Mouse (Mus musculus) embryonic facial prominence, embryonic 10.5 days (tissue): ENCODE results near the gene Mlf2. TPM values are rescaled to one million over a fixed set of nuclear protein-coding genes. Genes with fewer than 3 reads are reported as not detected.

ENCODE experiments used
- DNase-seq: peaks from one replicate; pipeline ENCODE4 v3.0.0-alpha.2; 2017; ENCODE audit warnings: low spot score
- H3K27ac ChIP-seq: fragments of 300-500 bp; sonication (generic); replicated peaks from 2 replicates; pipeline ENCODE4 v1.5.1; 2016; ENCODE audit warnings: mild to moderate bottlenecking
- H3K27me3 ChIP-seq: fragments of 300-500 bp; sonication (generic); replicated peaks from 2 replicates; pipeline ENCODE4 v1.6.1; 2016; ENCODE audit warnings: low read depth, mild to moderate bottlenecking; ENCODE audit not compliant: poor library complexity, severe bottlenecking
- H3K36me3 ChIP-seq: fragments of 300-500 bp; sonication (generic); replicated peaks from 2 replicates; pipeline ENCODE4 v1.6.1; 2016; ENCODE audit warnings: mild to moderate bottlenecking, moderate library complexity
- H3K4me1 ChIP-seq: fragments of 300-500 bp; sonication (generic); 2 replicates; pipeline ENCODE4 v1.6.1; 2016
- H3K4me3 ChIP-seq: fragments of 300-500 bp; sonication (generic); 2 replicates; pipeline ENCODE4 v1.5.1; 2016; ENCODE audit warnings: mild to moderate bottlenecking, moderate library complexity
- H3K9me3 ChIP-seq: fragments of 300-500 bp; sonication (generic); 2 replicates; pipeline ENCODE4 v1.6.1; 2016; ENCODE audit warnings: mild to moderate bottlenecking
- WGBS: fragments of 180-500 bp; shearing (Covaris S2); methylation state at CpG from one replicate; pipeline ENCODE4 v1.1.7; 2016; 5-methylcytosine and 5-hydroxymethylcytosine counted together
- polyA plus RNA-seq: library from polyadenylated mRNA; unstranded; fragments of >200 nt; fragmentation: Nextera tagmentation; extraction: Ambion mirVana; gene quantifications from 2 replicates; pipeline ENCODE4 v1.2.1, GENCODE M21; 2016

Mlf2 gene
- polyA plus RNA-seq, 1 experiment from 2014 or later: 390 TPM

DNA sequence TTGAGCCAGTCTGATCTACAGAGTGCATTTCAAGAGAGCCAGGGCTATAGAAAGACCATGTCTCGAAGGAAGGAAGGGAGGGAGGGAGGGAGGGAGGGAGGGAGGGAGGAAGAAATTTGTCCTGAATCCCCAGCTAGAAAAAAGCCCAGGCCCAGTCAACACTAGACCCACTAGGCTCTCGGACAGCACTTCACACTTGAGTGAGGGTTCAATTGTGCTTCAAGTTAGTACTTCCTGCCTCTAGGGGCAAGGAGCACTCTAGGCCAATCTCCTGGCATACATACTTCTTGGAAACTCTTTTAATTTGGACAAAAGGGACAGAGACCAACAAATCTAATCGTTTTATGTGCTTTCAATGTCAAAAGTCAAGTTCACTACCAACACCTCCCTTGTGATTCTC lies 26.9 kb downstream of the Mlf2 start:
- Histone ChIP-seq H3K27ac (no peak overlapping the region), H3K4me3 (no peak overlapping the region), H3K9me3 (no peaks in the 10 kb centered on the region), H3K36me3 (peaks cover 89% of the 10 kb centered on the region), H3K4me1 (no peaks in the 10 kb centered on the region), H3K27me3 (no peaks in the 10 kb centered on the region)
- DNase-seq: no peak
- WGBS: 84% methylated on average over 3 of the region's 3 CpGs

GRCm38 (mm10) chr6:124959960-124960359 lies 28.8 kb downstream of the Mlf2 start:
- Histone ChIP-seq H3K27me3 (no peaks in the 10 kb centered on the region), H3K27ac (no peak overlapping the region), H3K4me3 (no peak overlapping the region), H3K4me1 (peaks cover 9% of the 10 kb centered on the region), H3K9me3 (no peaks in the 10 kb centered on the region), H3K36me3 (peaks cover 83% of the 10 kb centered on the region)
- DNase-seq: no peak
- WGBS: 95% methylated on average over 13 of the region's 13 CpGs

DNA sequence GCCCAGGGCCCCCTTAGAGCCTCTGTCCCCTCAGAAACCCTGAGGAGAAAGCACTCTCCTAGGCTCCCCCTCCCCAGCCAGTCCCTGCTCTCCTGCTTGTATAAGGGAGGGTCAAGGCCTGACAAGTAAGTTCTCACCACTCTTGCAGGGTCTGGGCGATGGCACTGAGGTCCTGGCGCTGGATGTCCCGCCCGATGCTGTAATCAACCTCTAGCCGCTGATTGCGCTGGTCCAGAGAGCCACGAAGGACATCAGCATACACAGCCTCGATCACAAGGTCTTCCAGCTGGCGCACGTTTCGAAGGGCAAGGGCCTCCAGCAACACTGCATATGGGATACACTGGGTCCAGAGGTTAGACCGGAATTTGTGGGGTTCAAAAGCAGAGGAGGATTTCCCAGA lies 29.8 kb downstream of the Mlf2 start:
- no peak for DNase-seq
- 93% methylated on average over 12 of the region's 12 CpGs for WGBS
- H3K27me3 ChIP-seq: no peaks in the 10 kb centered on the region
- no peak overlapping the region for H3K27ac ChIP-seq
- H3K4me1 ChIP-seq: peaks cover 11% of the 10 kb centered on the region
- H3K9me3 ChIP-seq: no peaks in the 10 kb centered on the region
- peaks cover 72% of the 10 kb centered on the region for H3K36me3 ChIP-seq
- no peak overlapping the region for H3K4me3 ChIP-seq

- H3K27me3 ChIP-seq: no peaks in the 10 kb centered on the region
- peak overlapping the region; percentile 84 for H3K4me3 ChIP-seq
- DNase-seq: no peak
- H3K36me3 ChIP-seq: peaks cover 49% of the 10 kb centered on the region
- peaks cover 17% of the 10 kb centered on the region for H3K4me1 ChIP-seq
- WGBS: 39% methylated on average over 16 of the region's 16 CpGs
- H3K27ac ChIP-seq: peak overlapping the region; percentile 97
- H3K9me3 ChIP-seq: peaks cover 13% of the 10 kb centered on the region; the same call in 1 of the 2 replicates
These were observed 33.5 kb downstream of the Mlf2 start for GRCm38 (mm10) chr6:124964638-124965037.

DNA sequence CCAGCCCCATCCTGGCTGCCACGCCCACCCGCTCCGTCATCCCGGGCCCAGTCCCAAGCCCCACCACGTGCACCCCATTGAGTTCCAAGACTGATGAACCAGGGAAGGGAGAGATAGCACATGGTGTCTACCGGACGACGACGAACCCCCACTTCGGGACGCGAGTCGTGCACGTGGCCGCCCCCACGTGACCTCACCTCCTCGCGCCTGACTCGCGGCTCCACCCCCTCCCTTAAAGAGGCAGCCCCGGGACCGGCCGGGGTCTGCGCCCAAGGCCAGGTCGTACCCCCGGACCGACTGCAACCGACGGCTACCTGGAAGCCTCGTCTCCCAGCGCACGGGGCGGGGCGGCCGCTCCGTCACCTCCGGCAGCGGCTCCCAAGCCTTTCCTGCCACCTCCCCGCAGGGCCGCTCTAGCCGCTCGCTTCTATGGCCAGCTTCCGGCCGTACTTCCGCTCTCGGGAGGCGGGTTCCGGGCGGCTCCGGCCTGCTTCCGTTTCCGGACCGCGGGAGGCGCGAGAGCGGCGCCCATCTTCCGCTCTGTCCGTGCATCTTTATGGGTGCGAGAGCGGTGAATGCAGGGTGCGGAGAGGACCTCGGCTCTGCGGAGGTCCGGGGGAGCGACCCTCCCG lies 34.0 kb downstream of the Mlf2 start, which contains the start of gene Cops7a:
Cops7a (minus strand) TSS at position 451 of the 632 bp plus-strand sequence.
- peaks cover 13% of the 10 kb centered on the region; the same call in 1 of the 2 replicates for H3K9me3 ChIP-seq
- H3K4me1 ChIP-seq: peaks cover 17% of the 10 kb centered on the region
- H3K4me3 ChIP-seq: peak within 1 kb of the TSS; percentile 84
- H3K27ac ChIP-seq: peak within 1 kb of the TSS; percentile 97
- H3K27me3 ChIP-seq: no peaks in the 10 kb centered on the region
- WGBS: under 1% methylated on average over 68 of the region's 68 CpGs
- H3K36me3 ChIP-seq: peaks cover 44% of the 10 kb centered on the region
- peak; percentile 96 for DNase-seq

DNA sequence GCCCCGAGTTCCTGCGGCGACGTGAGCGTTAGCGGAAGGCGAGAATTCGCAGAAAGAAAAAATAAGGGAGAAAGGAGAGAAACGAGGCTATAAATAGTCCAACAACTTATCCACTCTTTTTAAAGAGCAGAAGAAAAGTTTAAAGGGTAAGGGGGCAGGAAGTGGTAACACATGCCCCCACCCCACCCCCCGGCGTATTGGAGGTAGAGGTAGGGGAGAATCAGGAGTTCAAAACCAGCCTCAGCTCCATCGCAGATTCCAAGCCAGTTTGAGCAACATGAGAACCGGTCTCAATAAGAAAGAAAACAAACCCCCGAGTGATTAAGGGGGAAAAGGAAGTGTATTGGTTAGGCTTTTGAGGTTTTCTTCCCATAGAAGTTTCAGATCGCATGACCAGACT lies 34.6 kb downstream of the Mlf2 start:
- H3K4me3 ChIP-seq: peak overlapping the region; percentile 84
- H3K36me3 ChIP-seq: peaks cover 38% of the 10 kb centered on the region
- no peak for DNase-seq
- H3K27me3 ChIP-seq: no peaks in the 10 kb centered on the region
- H3K27ac ChIP-seq: peak overlapping the region; percentile 97
- 16% methylated on average over 15 of the region's 15 CpGs for WGBS
- H3K9me3 ChIP-seq: peaks cover 13% of the 10 kb centered on the region; the same call in 1 of the 2 replicates
- H3K4me1 ChIP-seq: peaks cover 17% of the 10 kb centered on the region

DNA sequence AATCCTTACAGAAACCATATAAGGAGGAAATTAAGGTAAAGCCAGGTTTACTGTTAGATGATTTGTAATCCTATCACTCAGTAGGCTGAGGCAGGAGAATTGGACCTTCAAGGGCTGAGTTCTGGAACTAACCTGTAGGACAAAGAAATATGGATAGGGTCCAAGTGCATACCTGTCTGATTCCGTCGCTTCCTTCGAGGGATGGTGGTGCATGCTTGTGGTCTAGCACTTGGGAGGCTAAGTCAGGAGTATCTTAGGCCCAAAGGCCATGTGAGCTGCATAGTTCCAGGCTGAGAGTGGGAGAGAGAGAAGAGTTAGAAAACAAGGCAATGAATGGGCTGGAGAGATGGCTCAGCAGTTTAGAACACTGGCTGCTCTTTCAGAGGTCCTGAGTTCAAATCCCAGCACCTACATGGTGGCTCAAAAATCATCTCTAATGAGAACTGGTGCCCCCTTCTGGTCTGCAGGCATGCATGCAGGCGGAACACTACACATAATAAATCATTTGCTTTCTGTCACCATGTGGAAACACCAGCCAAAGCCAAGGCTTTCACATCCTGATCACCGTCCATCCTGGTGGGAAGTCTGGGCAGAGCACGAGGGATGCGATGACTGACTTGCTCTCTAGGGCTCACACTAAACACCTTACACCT lies 35.4 kb downstream of the Mlf2 start:
- H3K27ac ChIP-seq: no peak overlapping the region
- DNase-seq: no peak
- peak overlapping the region; percentile 84 for H3K4me3 ChIP-seq

GRCm38 (mm10) chr6:124967766-124968165 lies 36.6 kb downstream of the Mlf2 start:
- Histone ChIP-seq H3K9me3 (peaks cover 13% of the 10 kb centered on the region; the same call in 1 of the 2 replicates), H3K36me3 (peaks cover 18% of the 10 kb centered on the region), H3K27ac (no peak overlapping the region), H3K4me1 (peaks cover 17% of the 10 kb centered on the region), H3K27me3 (no peaks in the 10 kb centered on the region), H3K4me3 (no peak overlapping the region)
- peak; percentile 52 for DNase-seq
- 68% methylated on average over 4 of the region's 4 CpGs for WGBS

More for the DNA sequence above, 35.4 kb downstream of the Mlf2 start:
- Histone ChIP-seq H3K27me3 (no peaks in the 10 kb centered on the region), H3K36me3 (peaks cover 30% of the 10 kb centered on the region), H3K9me3 (peaks cover 13% of the 10 kb centered on the region; the same call in 1 of the 2 replicates), H3K4me1 (peaks cover 17% of the 10 kb centered on the region)
- WGBS: 99% methylated on average over 7 of the region's 7 CpGs

Other genes starting within 250 kb of the Mlf2 start
- 233 and 257 TPM in 2 replicates for gene Emg1, start 219.2 kb upstream of the Mlf2 start, polyA plus RNA-seq
- 473 and 496 TPM in 2 replicates for gene Phb2, start 219.1 kb upstream of the Mlf2 start, polyA plus RNA-seq
- 9.3 and 10.4 TPM in 2 replicates for gene Ptpn6, start 192.7 kb upstream of the Mlf2 start, polyA plus RNA-seq
- gene Grcc10, start 190.0 kb upstream of the Mlf2 start, polyA plus RNA-seq: 425 and 454 TPM in 2 replicates
- gene Gm45234, start 175.4 kb upstream of the Mlf2 start, polyA plus RNA-seq: not detected in 2 replicates
- gene Atn1, start 174.9 kb upstream of the Mlf2 start, polyA plus RNA-seq: 12.6 and 15.2 TPM in 2 replicates
- gene Eno2, start 161.7 kb upstream of the Mlf2 start, polyA plus RNA-seq: 2.3 and 2.4 TPM in 2 replicates
- 0.50 and 0.74 TPM in 2 replicates for gene Lrrc23, start 151.7 kb upstream of the Mlf2 start, polyA plus RNA-seq
- 7.1 and 8.3 TPM in 2 replicates for gene Spsb2, start 122.7 kb upstream of the Mlf2 start, polyA plus RNA-seq
- gene Tpi1, start 117.1 kb upstream of the Mlf2 start, polyA plus RNA-seq: 829 and 899 TPM in 2 replicates
- 191 and 212 TPM in 2 replicates for gene Usp5, start 101.9 kb upstream of the Mlf2 start, polyA plus RNA-seq
- gene Cdca3, start 101.8 kb upstream of the Mlf2 start, polyA plus RNA-seq: 225 and 238 TPM in 2 replicates
- 0.60 and 0.97 TPM in 2 replicates for gene Gnb3, start 91.1 kb upstream of the Mlf2 start, polyA plus RNA-seq
- gene P3h3, start 73.6 kb upstream of the Mlf2 start, polyA plus RNA-seq: 12.2 and 17.0 TPM in 2 replicates
- gene Gpr162, start 67.4 kb upstream of the Mlf2 start, polyA plus RNA-seq: 1.3 and 1.4 TPM in 2 replicates
- gene Cd4, start 43.2 kb upstream of the Mlf2 start, polyA plus RNA-seq: not detected in 2 replicates
- gene Lag3, start 19.7 kb upstream of the Mlf2 start, polyA plus RNA-seq: 1.2 and 1.6 TPM in 2 replicates
- gene Ptms, start 11.3 kb upstream of the Mlf2 start, polyA plus RNA-seq: 203 and 213 TPM in 2 replicates
- 137 and 146 TPM in 2 replicates for gene Cops7a, start 34.2 kb downstream of the Mlf2 start, polyA plus RNA-seq
- 0.82 and 1.1 TPM in 2 replicates for gene Pianp, start 65.3 kb downstream of the Mlf2 start, polyA plus RNA-seq
- gene Zfp384, start 77.8 kb downstream of the Mlf2 start, polyA plus RNA-seq: 9.4 and 11.0 TPM in 2 replicates
- 125 and 137 TPM in 2 replicates for gene Ing4, start 108.4 kb downstream of the Mlf2 start, polyA plus RNA-seq
- gene Acrbp, start 118.3 kb downstream of the Mlf2 start, polyA plus RNA-seq: 15.9 and 17.8 TPM in 2 replicates
- 0.10 and 0.21 TPM in 2 replicates for gene Lpar5, start 136.5 kb downstream of the Mlf2 start, polyA plus RNA-seq
- 102 and 105 TPM in 2 replicates for gene Chd4, start 164.6 kb downstream of the Mlf2 start, polyA plus RNA-seq
- gene Nop2, start 200.5 kb downstream of the Mlf2 start, polyA plus RNA-seq: 94.1 and 99.4 TPM in 2 replicates
- gene Iffo1, start 213.9 kb downstream of the Mlf2 start, polyA plus RNA-seq: 11.0 and 11.1 TPM in 2 replicates
- gene Gapdh, start 235.1 kb downstream of the Mlf2 start, polyA plus RNA-seq: 2,731 and 2,955 TPM in 2 replicates